Mouse (Mus musculus) CH12.LX (cell line): Measurements from ENCODE around the gene Tmem50a. TPM values are rescaled to one million over a fixed set of nuclear protein-coding genes. Genes with fewer than 3 reads are reported as not detected.

ENCODE experiments used
- DNase-seq: peaks from one replicate; pipeline ENCODE4 v3.0.0-alpha.2; 2013; ENCODE audit errors: extremely low read depth
- H3K27ac ChIP-seq: 2 replicates; pipeline ENCODE4 v1.5.1; 2012; ENCODE audit warnings: low read depth, mild to moderate bottlenecking, control low read depth, moderate library complexity; ENCODE audit not compliant: insufficient read depth
- H3K27me3 ChIP-seq: replicated peaks from 2 replicates; pipeline ENCODE3; 2012; ENCODE audit warnings: inconsistent platforms
- H3K36me3 ChIP-seq, 2 experiments: replicated peaks in 1 of 2; 2 replicates each; pipeline versions ENCODE3 to v1.6.1; 2012; ENCODE audit warnings: inconsistent platforms in 1 of 2, low read length in 1 of 2, mild to moderate bottlenecking in 1 of 2, mixed read lengths in 1 of 2, moderate library complexity in 1 of 2; ENCODE audit not compliant: control insufficient read depth in 1 of 2, insufficient read depth in 1 of 2
- H3K4me1 ChIP-seq, 2 experiments: 2 replicates each; pipeline ENCODE4 v1.6.1; 2012; ENCODE audit warnings: inconsistent platforms in 1 of 2, moderate library complexity in 1 of 2; ENCODE audit not compliant: insufficient read depth in 2 of 2, control insufficient read depth in 1 of 2
- H3K4me2 ChIP-seq: 2 replicates; pipeline ENCODE4 v1.6.1; 2012; ENCODE audit warnings: low read depth, mild to moderate bottlenecking, control low read depth; ENCODE audit not compliant: poor library complexity, insufficient read depth, severe bottlenecking
- H3K4me3 ChIP-seq, 3 experiments: fragments of 150-350 bp in 1 of 3; sonication (generic) in 1 of 3; replicated peaks in 1 of 3; 2 replicates each; pipeline versions ENCODE3 to v1.5.1; 2011 to 2012; ENCODE audit warnings: low read depth in 2 of 3, low read length in 2 of 3, mild to moderate bottlenecking in 2 of 3, moderate library complexity in 2 of 3, control low read depth in 1 of 3, improper control_type of control experiment in 1 of 3, inconsistent platforms in 1 of 3, mixed read lengths in 1 of 3; ENCODE audit not compliant: poor library complexity in 1 of 3
- H3K79me2 ChIP-seq: replicated peaks from 2 replicates; pipeline ENCODE4 v1.6.1; 2012; ENCODE audit warnings: mild to moderate bottlenecking, moderate library complexity; ENCODE audit not compliant: control insufficient read depth, poor library complexity, insufficient read depth, severe bottlenecking; ENCODE audit errors: extremely low read depth
- H3K9ac ChIP-seq: 2 replicates; pipeline ENCODE4 v1.6.1; 2012; ENCODE audit warnings: low read depth, mild to moderate bottlenecking, control low read depth, moderate library complexity; ENCODE audit not compliant: insufficient read depth
- H3K9me3 ChIP-seq: replicated peaks from 2 replicates; pipeline ENCODE3; 2012; ENCODE audit warnings: low read length, inconsistent platforms, mixed read lengths
- BHLHE40 ChIP-seq: IDR thresholded peaks from 2 replicates; pipeline ENCODE4 v1.6.1; 2011; ENCODE audit warnings: mild to moderate bottlenecking, low read depth, low read length, improper control_type of control experiment
- CHD2 ChIP-seq: IDR thresholded peaks from 2 replicates; pipeline ENCODE4 v1.6.1; 2011; ENCODE audit warnings: low read length, improper control_type of control experiment
- CTCF ChIP-seq, 2 experiments: IDR thresholded peaks in 1 of 2; conservative IDR thresholded peaks in 1 of 2; 2 replicates each; pipeline ENCODE4 v1.5.1; 2011 to 2012; ENCODE audit warnings: low read depth in 2 of 2, low read length in 2 of 2, improper control_type of control experiment in 1 of 2, inconsistent platforms in 1 of 2, mild to moderate bottlenecking in 1 of 2, moderate library complexity in 1 of 2
- E2F4 ChIP-seq: IDR thresholded peaks from 2 replicates; pipeline ENCODE4 v1.6.1; 2011; ENCODE audit warnings: low read depth, low read length, improper control_type of control experiment; ENCODE audit not compliant: insufficient replicate concordance
- ELF1 ChIP-seq: IDR thresholded peaks from 2 replicates; pipeline ENCODE4 v1.6.1; 2014; ENCODE audit warnings: low read depth, mild to moderate bottlenecking, inconsistent platforms, low read length, improper control_type of control experiment
- EP300 ChIP-seq: IDR thresholded peaks from 2 replicates; pipeline ENCODE4 v1.6.1; 2011; ENCODE audit warnings: low read length, improper control_type of control experiment
- GABPA ChIP-seq: IDR thresholded peaks from 2 replicates; pipeline ENCODE4 v1.6.1; 2012; ENCODE audit warnings: low read depth, low read length, improper control_type of control experiment, inconsistent platforms; ENCODE audit not compliant: insufficient replicate concordance
- JUN ChIP-seq: IDR thresholded peaks from 2 replicates; pipeline ENCODE4 v1.6.1; 2011; ENCODE audit warnings: low read depth, mild to moderate bottlenecking, low read length, improper control_type of control experiment, moderate library complexity; ENCODE audit not compliant: insufficient read depth
- MAZ ChIP-seq: IDR thresholded peaks from 2 replicates; pipeline ENCODE4 v1.6.1; 2012; ENCODE audit warnings: low read depth, mild to moderate bottlenecking, inconsistent platforms, low read length, improper control_type of control experiment, moderate library complexity
- MEF2A ChIP-seq: IDR thresholded peaks from 2 replicates; pipeline ENCODE4 v1.6.1; 2014; ENCODE audit warnings: low read depth, mild to moderate bottlenecking, inconsistent platforms, low read length, improper control_type of control experiment, borderline replicate concordance
- MYC ChIP-seq: IDR thresholded peaks from 2 replicates; pipeline ENCODE4 v1.6.1; 2011; ENCODE audit warnings: low read depth, mild to moderate bottlenecking, improper control_type of control experiment, low read length
- NELFE ChIP-seq: IDR thresholded peaks from 2 replicates; pipeline ENCODE4 v1.6.1; 2011; ENCODE audit warnings: low read depth, low read length, improper control_type of control experiment
- NRF1 ChIP-seq: IDR thresholded peaks from 2 replicates; pipeline ENCODE4 v1.6.1; 2014; ENCODE audit warnings: low read depth, mild to moderate bottlenecking, inconsistent platforms, low read length, improper control_type of control experiment, moderate library complexity
- POLR2A ChIP-seq: IDR thresholded peaks from 2 replicates; pipeline ENCODE4 v1.6.1; 2011; ENCODE audit warnings: low read depth, mild to moderate bottlenecking, improper control_type of control experiment, low read length
- RAD21 ChIP-seq: IDR thresholded peaks from 2 replicates; pipeline ENCODE4 v1.6.1; 2011; ENCODE audit warnings: low read depth, mild to moderate bottlenecking, low read length, improper control_type of control experiment, moderate library complexity
- SIN3A ChIP-seq: IDR thresholded peaks from 2 replicates; pipeline ENCODE4 v1.6.1; 2012; ENCODE audit warnings: low read length, improper control_type of control experiment, inconsistent platforms
- TBP ChIP-seq: conservative IDR thresholded peaks from 2 replicates; pipeline ENCODE4 v1.6.1; 2011; ENCODE audit warnings: low read depth, low read length, improper control_type of control experiment
- TCF12 ChIP-seq: IDR thresholded peaks from 2 replicates; pipeline ENCODE4 v1.6.1; 2014; ENCODE audit warnings: low read depth, mild to moderate bottlenecking, inconsistent platforms, low read length, improper control_type of control experiment
- UBTF ChIP-seq: IDR thresholded peaks from 2 replicates; pipeline ENCODE4 v1.6.1; 2012; ENCODE audit warnings: low read depth, mild to moderate bottlenecking, inconsistent platforms, low read length, improper control_type of control experiment, moderate library complexity
- USF1 ChIP-seq: IDR thresholded peaks from 2 replicates; pipeline ENCODE4 v1.6.1; 2014; ENCODE audit warnings: low read depth, mild to moderate bottlenecking, inconsistent platforms, low read length, improper control_type of control experiment
- USF2 ChIP-seq: conservative IDR thresholded peaks from 2 replicates; pipeline ENCODE4 v1.6.1; 2011; ENCODE audit warnings: low read depth, low read length, improper control_type of control experiment
- ZNF384 ChIP-seq: IDR thresholded peaks from 2 replicates; pipeline ENCODE4 v1.6.1; 2012; ENCODE audit warnings: low read depth, low read length, improper control_type of control experiment, inconsistent platforms
- dilution Hi-C: fragments of 300-500 bp; cut with MboI; formaldehyde crosslinking; loops from 2 replicates; pipeline ENCODE4 v1.14.3; 2020; ENCODE audit warnings: low sequenced_read_pairs; ENCODE audit not compliant: extremely low pct_unique_long_range_greater_than_20kb, extremely low pct_ligation_motif_present
- in situ Hi-C: fragments of 300-500 bp; cut with MboI; formaldehyde crosslinking; loops from 3 replicates; pipeline ENCODE4 v1.14.3; 2019; ENCODE audit warnings: low sequenced_read_pairs, low pct_ligation_motif_present, low pct_unique_long_range_greater_than_20kb, mixed read lengths
- polyA plus RNA-seq: library from polyadenylated mRNA; unstranded; fragments of >175 nt; gene quantifications from 2 replicates; pipeline ENCODE4 v1.2.1, GENCODE M21; 2012; ENCODE audit warnings: low read depth; ENCODE audit not compliant: insufficient read length
- total RNA-seq, 2 experiments: library from RNA; depleted of rRNA; stranded (reverse); fragments of 300-350 nt in 1 of 2; fragments of >200 nt in 1 of 2; gene quantifications; 2 replicates each; pipeline ENCODE4 v1.2.3; 2012 to 2014

Tmem50a gene
- total and polyA plus RNA-seq, 3 experiments = 95.8 to 133 (median 131) TPM

DNA sequence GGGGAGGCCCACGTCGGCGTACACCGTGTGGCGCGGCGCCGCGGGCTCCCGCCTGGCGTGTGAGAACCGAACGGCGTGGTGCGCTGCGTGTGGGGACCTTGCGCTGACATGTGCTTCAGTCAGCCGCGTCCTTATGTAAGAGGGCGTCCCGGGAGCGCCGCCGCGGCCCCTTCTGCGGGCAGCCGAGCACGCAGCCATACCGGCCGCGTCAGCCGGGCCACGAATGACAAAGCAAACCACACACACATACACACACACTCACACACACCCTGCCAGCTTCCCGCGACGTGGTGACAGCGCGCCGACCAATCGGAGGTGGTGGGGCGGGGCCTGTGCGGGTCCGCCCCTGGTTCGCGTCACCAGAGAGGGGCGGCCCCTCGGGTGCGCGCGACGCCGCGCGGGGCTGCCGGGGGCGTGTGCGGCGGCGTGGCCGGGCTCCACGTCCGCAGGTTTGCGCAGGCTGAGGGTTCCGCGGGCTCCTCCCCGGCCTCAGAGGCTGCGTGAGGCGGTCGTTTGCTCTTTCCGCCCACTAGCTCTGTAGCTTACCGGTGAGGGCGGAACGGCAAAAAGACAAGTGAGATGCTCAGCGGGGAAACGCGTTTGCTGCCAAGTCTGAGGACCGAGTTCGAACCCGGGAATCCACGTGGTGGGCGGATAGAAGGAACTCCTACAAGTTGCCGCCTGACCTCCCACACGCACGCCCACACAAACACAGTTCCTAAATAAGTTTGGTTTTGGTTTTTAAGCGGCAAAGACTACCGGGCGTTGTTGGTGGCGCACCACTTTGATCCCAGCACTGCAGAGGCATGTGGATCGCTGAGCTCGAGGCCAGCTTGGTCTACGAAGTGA is 61.0 kb downstream of the Tmem50a start (continued):
- TF ChIP-seq SIN3A = peak; percentile 79
- no peak; the same call in 1 of the 2 replicates for TF ChIP-seq MEF2A
- TF ChIP-seq CHD2 = no peak
- TF ChIP-seq POLR2A = peak; percentile 77
- TF ChIP-seq ELF1 = peak; percentile 50
- TF ChIP-seq USF1 = no peak
- TF ChIP-seq RAD21 = no peak
- TF ChIP-seq TBP = no peak
- no peak for TF ChIP-seq CTCF (conservative IDR thresholded peaks at IDR 0.05 in 1 of 2, IDR thresholded peaks at IDR 0.05 in 1 of 2; ENCODE audit: low read depth in 2 of 2, low read length in 2 of 2)
- TF ChIP-seq GABPA = no peak
- no peak for TF ChIP-seq ZNF384
- TF ChIP-seq E2F4 = 0 out of 2 replicates have a peak, but pooled peaks have one; percentile 48
- peak; percentile 83 for TF ChIP-seq NRF1
- peak; percentile 56; the same call in 1 of the 2 replicates for TF ChIP-seq MAZ
- TF ChIP-seq BHLHE40 = peak; percentile 8; the same call in 1 of the 2 replicates
- peak; percentile 53; the same call in 1 of the 2 replicates for TF ChIP-seq TCF12

DNA sequence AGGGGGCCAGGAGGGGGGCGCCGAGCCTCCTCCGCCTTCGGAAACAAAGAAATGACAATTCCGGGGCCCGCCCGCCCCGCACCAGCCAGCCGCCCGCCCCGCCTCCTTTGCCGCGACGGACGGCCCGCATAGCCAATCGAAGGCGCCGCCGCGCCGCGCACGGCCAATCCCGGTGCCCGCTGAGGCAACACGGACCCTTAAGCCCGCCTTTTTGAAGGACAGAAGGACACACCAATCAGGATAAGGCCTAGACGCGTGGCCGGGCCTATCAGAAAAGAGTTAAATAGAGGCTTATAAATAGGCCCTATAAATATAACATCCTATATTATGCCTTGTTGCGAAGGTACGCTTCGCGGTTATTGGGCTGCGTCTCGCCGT is 61.6 kb downstream of the Tmem50a start, which contains the start of gene Maco1:
Gene Maco1 (minus strand): TSS at position 87 of the 378 bp plus-strand sequence.
- dilution Hi-C loops = no loop called here
- Histone ChIP-seq H3K27me3 (peaks cover 22% of the 10 kb centered on the region), H3K9me3 (no peaks in the 10 kb centered on the region), H3K79me2 (no peaks in the 10 kb centered on the region; the same call in 1 of the 2 replicates), H3K9ac (peak within 1 kb of the TSS; percentile 83), H3K4me3 (peak within 1 kb of the TSS; percentile 75 to 95 (median 85)), H3K27ac (peak within 1 kb of the TSS; percentile 65), H3K4me2 (peak within 1 kb of the TSS; percentile 80), H3K36me3 (no peaks in the 10 kb centered on the region), H3K4me1 (peaks cover 4 to 13% of the 10 kb centered on the region in 2 experiments; a peak in 2 of 4 replicates)
- TF ChIP-seq NELFE (no peak), USF2 (no peak), POLR2A (no peak), CHD2 (peak; percentile 93), TBP (peak; percentile 63; the same call in 1 of the 2 replicates), EP300 (no peak), UBTF (no peak), MYC (no peak), ZNF384 (no peak), JUN (no peak), NRF1 (peak; percentile 44; the same call in 1 of the 2 replicates), ELF1 (peak; percentile 11; the same call in 1 of the 2 replicates)
- DNase-seq = peak; percentile 97
- in situ Hi-C loops = no loop called here
